Mouse (Mus musculus): ENCODE data around the gene Cd274. TPM values are rescaled to one million over a fixed set of nuclear protein-coding genes. Genes with fewer than 3 reads are reported as not detected.

Cd274 gene
- polyA plus RNA-seq (2014; fragmentation: Illumina TruSeq; extraction: RNeasy Lipid Tissue Mini Kit (QIAGEN cat#74804); ENCODE audit: low read depth, low replicate concordance) = 6.3 TPM

GRCm38 (mm10) chr19:29366969-29367622 lies at the start of gene Cd274, which contains the start of gene Plgrkt:
Cd274 (plus strand) TSS chr19:29367455.
Plgrkt (minus strand) TSS chr19:29367390.

GRCm38 (mm10) chr19:29325053-29325851 lies 42.0 kb upstream of the Cd274 start, which contains the start of gene Insl6:
Insl6 (minus strand) TSS chr19:29325356.

GRCm38 (mm10) chr19:29334068-29334745 lies 33.0 kb upstream of the Cd274 start, which contains the start of gene Rln1:
Rln1 (minus strand) TSS chr19:29334670.

GRCm38 (mm10) chr19:29410619-29411018 lies 43.4 kb downstream of the Cd274 start, which contains the start of gene Pdcd1lg2:
Pdcd1lg2 (plus strand) TSS chr19:29410919.

Other genes starting within 250 kb of the Cd274 start
- gene Jak2, start 115.6 kb upstream of the Cd274 start, polyA plus RNA-seq (2014; fragmentation: Illumina TruSeq; extraction: RNeasy Lipid Tissue Mini Kit (QIAGEN cat#74804); ENCODE audit: low read depth, low replicate concordance) = 73.1 TPM
- gene Insl6, start 42.1 kb upstream of the Cd274 start, polyA plus RNA-seq (2014; fragmentation: Illumina TruSeq; extraction: RNeasy Lipid Tissue Mini Kit (QIAGEN cat#74804); ENCODE audit: low read depth, low replicate concordance) = 4.8 TPM
- not detected for gene Rln1, start 32.8 kb upstream of the Cd274 start, polyA plus RNA-seq (2014; fragmentation: Illumina TruSeq; extraction: RNeasy Lipid Tissue Mini Kit (QIAGEN cat#74804); ENCODE audit: low read depth, low replicate concordance)
- gene Plgrkt, start 65 bp upstream of the Cd274 start, polyA plus RNA-seq (2014; fragmentation: Illumina TruSeq; extraction: RNeasy Lipid Tissue Mini Kit (QIAGEN cat#74804); ENCODE audit: low read depth, low replicate concordance) = 53.2 TPM
- not detected for gene Pdcd1lg2, start 43.5 kb downstream of the Cd274 start, polyA plus RNA-seq (2014; fragmentation: Illumina TruSeq; extraction: RNeasy Lipid Tissue Mini Kit (QIAGEN cat#74804); ENCODE audit: low read depth, low replicate concordance)
- 24.0 TPM for gene Ric1, start 154.8 kb downstream of the Cd274 start, polyA plus RNA-seq (2014; fragmentation: Illumina TruSeq; extraction: RNeasy Lipid Tissue Mini Kit (QIAGEN cat#74804); ENCODE audit: low read depth, low replicate concordance)